ENCODE assay signal across 8 mouse cellular contexts in genomic region chr7:25855082-25855481, GRCm38 (mm10). TPM values are rescaled to one million over a fixed set of nuclear protein-coding genes. Genes with fewer than 3 reads are reported as not detected.
DNase-seq lines count a peak whose midpoint lies in the region; ATAC-seq and TF ChIP-seq lines count a peak whose summit lies in the region.

No protein-coding gene starts in this region.

- H3K4me3 ChIP-seq in forebrain, embryonic 11.5 days (ENCODE audit: low read depth, low read length) = no peak overlapping the region
- no peak overlapping the region for H3K4me3 ChIP-seq in forebrain, embryonic 16.5 days (replicated peaks; ENCODE audit: low read length)
- no peak overlapping the region for H3K4me3 ChIP-seq in stomach, postnatal 0 days (ENCODE audit: low read depth, low read length)

- peak; percentile 74 for DNase-seq in forebrain, embryonic 11.5 days (ENCODE audit: low spot score)
- peak; percentile 38 for DNase-seq in MEL-GATA-1-ER (ENCODE audit: extremely low read depth, low read depth)
- DNase-seq in cerebellum, postnatal 36 days = peak; percentile 31 to 34
- DNase-seq in heart, postnatal 14 days = peak; percentile 70 to 80
- peak; percentile 13 for DNase-seq in left cerebral cortex, adult 11 months (ENCODE audit: low spot score)
- peak; percentile 88 for DNase-seq in stomach, postnatal 0 days (ENCODE audit: low spot score)

- no peaks in the 10 kb centered on the region for H3K27me3 ChIP-seq in forebrain, embryonic 11.5 days (ENCODE audit: control insufficient read depth, insufficient read depth, low read length)
- no peaks in the 10 kb centered on the region for H3K27me3 ChIP-seq in forebrain, embryonic 16.5 days (replicated peaks; ENCODE audit: control insufficient read depth, insufficient read depth, low read length)
- H3K27me3 ChIP-seq in stomach, postnatal 0 days (ENCODE audit: control insufficient read depth, insufficient read depth, low read length) = no peaks in the 10 kb centered on the region

- H3K36me3 ChIP-seq in forebrain, embryonic 11.5 days (ENCODE audit: control insufficient read depth, insufficient read depth, low read length) = no peaks in the 10 kb centered on the region
- H3K36me3 ChIP-seq in forebrain, embryonic 16.5 days (ENCODE audit: control insufficient read depth, insufficient read depth) = no peaks in the 10 kb centered on the region
- no peaks in the 10 kb centered on the region for H3K36me3 ChIP-seq in stomach, postnatal 0 days (ENCODE audit: control insufficient read depth, insufficient read depth, low read length)

- H3K27ac ChIP-seq in forebrain, embryonic 11.5 days (ENCODE audit: low read depth, low read length) = no peak overlapping the region
- H3K27ac ChIP-seq in forebrain, embryonic 16.5 days (ENCODE audit: low read length) = no peak overlapping the region
- no peak overlapping the region for H3K27ac ChIP-seq in stomach, postnatal 0 days (replicated peaks)

- no peak overlapping the region for H3K9ac ChIP-seq in forebrain, embryonic 11.5 days (ENCODE audit: low read length)
- H3K9ac ChIP-seq in forebrain, embryonic 16.5 days (replicated peaks; ENCODE audit: low read depth, low read length) = no peak overlapping the region
- H3K9ac ChIP-seq in stomach, postnatal 0 days (ENCODE audit: low read length) = no peak overlapping the region

- TF ChIP-seq EP300 in stomach, postnatal 0 days (optimal IDR thresholded peaks at IDR 0.05) = no peak

- intact Hi-C loops in heart, postnatal 14 days (cut with DNase I) = no loop called here

- peak; percentile 93 for TF ChIP-seq CTCF in stomach, postnatal 0 days (IDR thresholded peaks at IDR 0.05; ENCODE audit: low read depth)

- H3K9me3 ChIP-seq in forebrain, embryonic 11.5 days (ENCODE audit: control insufficient read depth, low read length) = no peaks in the 10 kb centered on the region
- H3K9me3 ChIP-seq in forebrain, embryonic 16.5 days (ENCODE audit: control insufficient read depth, low read length) = no peaks in the 10 kb centered on the region
- no peaks in the 10 kb centered on the region for H3K9me3 ChIP-seq in stomach, postnatal 0 days (ENCODE audit: control insufficient read depth, low read length)

- H3K4me1 ChIP-seq in forebrain, embryonic 11.5 days (replicated peaks; ENCODE audit: control insufficient read depth, insufficient read depth, low read length) = no peaks in the 10 kb centered on the region
- H3K4me1 ChIP-seq in forebrain, embryonic 16.5 days (replicated peaks; ENCODE audit: control insufficient read depth, insufficient read depth, low read length) = no peaks in the 10 kb centered on the region
- no peaks in the 10 kb centered on the region for H3K4me1 ChIP-seq in stomach, postnatal 0 days (replicated peaks; ENCODE audit: control insufficient read depth, insufficient read depth)

- ATAC-seq in forebrain, embryonic 11.5 days (replicated peaks; ENCODE audit: low FRiP score) = no peak
- no peak for ATAC-seq in forebrain, embryonic 16.5 days
- peak; percentile 82 for ATAC-seq in monocyte, adult 5-6 weeks (replicated peaks; ENCODE audit: insufficient number of reproducible peaks, low FRiP score, low TSS enrichment, poor library complexity, severe bottlenecking)
- ATAC-seq in stomach, postnatal 0 days (ENCODE audit: low FRiP score, low TSS enrichment) = peak; percentile 66; the same call in 1 of the 2 replicates

- WGBS in forebrain, embryonic 11.5 days = 37% methylated on average over 8 of the region's 8 CpGs
- WGBS in forebrain, embryonic 16.5 days = 41% methylated on average over 8 of the region's 8 CpGs
- 27% methylated on average over 8 of the region's 8 CpGs for WGBS in stomach, postnatal 0 days

- H3K4me2 ChIP-seq in forebrain, embryonic 11.5 days (ENCODE audit: low read depth, low read length, severe bottlenecking) = no peak overlapping the region
- no peak overlapping the region for H3K4me2 ChIP-seq in forebrain, embryonic 16.5 days (ENCODE audit: low read length)
- H3K4me2 ChIP-seq in stomach, postnatal 0 days (replicated peaks; ENCODE audit: low read depth) = no peak overlapping the region

RNA-seq across cellular contexts. Expression of gene Cyp2s1, which starts 38.4 kb away (rescaled TPM):
- 0.32 and 0.35 TPM in 2 replicates for polyA plus RNA-seq in forebrain, embryonic 11.5 days (2014; fragmentation: Nextera tagmentation; extraction: Ambion mirVana)
- 1.0 and 1.1 TPM in 2 replicates for polyA plus RNA-seq in forebrain, embryonic 16.5 days (2015; fragmentation: Nextera tagmentation; extraction: Ambion mirVana)
- total RNA-seq in heart, postnatal 14 days (2021) = 1 to 10 TPM; 5.4 to 6.1 TPM
- not detected in 3 replicates for total RNA-seq in monocyte, adult 5-6 weeks (2017)
- 166 and 195 TPM in 2 replicates for polyA plus RNA-seq in stomach, postnatal 0 days (2015; fragmentation: Nextera tagmentation; extraction: Ambion mirVana)

RNA-seq across cellular contexts. Expression of gene Cyp2b10, which starts 42.3 kb away (rescaled TPM):
- polyA plus RNA-seq in forebrain, embryonic 11.5 days (2014; fragmentation: Nextera tagmentation; extraction: Ambion mirVana) = not detected in 2 replicates
- not detected in 2 replicates for polyA plus RNA-seq in forebrain, embryonic 16.5 days (2015; fragmentation: Nextera tagmentation; extraction: Ambion mirVana)
- 1 to 10 TPM in 1 of 2 experiments, under 1 TPM in 1; 0.59 to 2.9 TPM for total RNA-seq in heart, postnatal 14 days (2021)
- not detected in 3 replicates for total RNA-seq in monocyte, adult 5-6 weeks (2017)
- polyA plus RNA-seq in stomach, postnatal 0 days (2015; fragmentation: Nextera tagmentation; extraction: Ambion mirVana) = 7.4 and 10.7 TPM in 2 replicates

Comparison
In these comparisons a context has a peak if more than half of its experiments do, and no peak if none do; other contexts are left out.
1. ATAC-seq: peak in monocyte, adult 5-6 weeks (single experiment) and stomach, postnatal 0 days (single experiment); none in forebrain, embryonic 11.5 days (single experiment) and forebrain, embryonic 16.5 days (single experiment).
2. DNase-seq: peak in every context shown above with its lines; median percentile 88 in stomach, postnatal 0 days; 75 in heart, postnatal 14 days; 74 in forebrain, embryonic 11.5 days; 38 in MEL-GATA-1-ER; 32 in cerebellum, postnatal 36 days; 13 in left cerebral cortex, adult 11 months.
3. RNA of gene Cyp2s1, which starts 38.4 kb away (polyA plus RNA-seq): 166 to 195 TPM in stomach, postnatal 0 days; 1.0 to 1.1 TPM in forebrain, embryonic 16.5 days and 0.32 to 0.35 TPM in forebrain, embryonic 11.5 days; every median in the first group is over 10 times any median in the second.